Mouse (Mus musculus): ENCODE data around the gene Plscr3.

Plscr3 gene

DNA sequence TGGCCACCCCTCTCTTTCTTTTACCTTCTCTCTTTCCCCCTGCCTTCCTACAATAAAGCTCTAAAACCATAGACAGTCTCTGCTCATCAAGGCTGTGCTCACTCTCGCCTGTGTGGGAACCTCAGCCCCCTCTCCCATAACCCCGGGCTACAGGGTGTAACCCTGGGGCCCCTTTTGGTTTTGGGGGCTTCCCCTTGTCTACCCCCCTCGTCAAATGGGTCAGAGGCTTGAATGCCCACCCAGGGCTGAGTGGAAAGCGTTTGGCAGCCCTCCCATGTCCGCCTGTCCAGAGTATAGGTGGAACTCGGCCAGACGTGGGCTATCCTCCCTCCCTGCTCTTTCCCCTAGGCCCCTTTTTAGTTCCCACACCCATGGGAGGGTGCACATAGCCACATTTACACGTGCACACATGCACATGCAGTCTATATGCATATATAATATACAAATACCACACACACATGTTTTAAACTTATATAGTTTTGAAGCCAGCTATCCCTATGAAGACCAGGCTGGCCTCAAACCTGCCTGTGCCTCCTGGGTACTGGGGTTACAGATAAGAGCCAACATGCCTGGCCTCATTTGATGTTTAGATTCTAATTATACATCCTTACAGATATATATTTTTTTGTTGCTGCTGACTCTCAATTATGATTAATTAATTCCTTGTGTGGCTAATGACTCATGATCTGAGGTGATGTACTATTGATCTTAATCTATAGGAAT, 18.1 kb downstream of the Plscr3 start:
- DNase-seq (ENCODE audit: low read depth, low spot score), result no peak

DNA sequence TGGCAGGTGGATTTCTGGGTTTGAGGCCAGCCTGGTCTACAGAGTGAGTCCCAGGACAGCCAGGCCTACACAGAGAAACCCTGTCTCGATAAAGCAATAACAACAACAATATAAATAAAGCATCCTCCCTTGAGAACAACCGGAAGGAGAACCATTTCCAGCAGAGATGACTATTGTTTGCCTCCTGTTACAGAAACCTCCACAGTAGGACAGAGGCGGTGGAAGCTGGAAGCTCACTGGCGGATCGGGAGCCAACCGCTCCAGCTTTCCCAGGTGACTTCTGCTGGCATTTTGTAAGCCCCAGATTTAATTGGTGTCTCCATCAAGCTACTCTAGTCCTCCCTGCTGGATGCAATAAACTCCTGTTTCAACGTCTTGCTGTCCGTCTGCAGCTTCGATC, 19.4 kb downstream of the Plscr3 start:
- DNase-seq (ENCODE audit: low read depth, low spot score), result no peak

GRCm38 (mm10) chr11:69867335-69867734, 21.2 kb downstream of the Plscr3 start:
- no peak for DNase-seq (ENCODE audit: low read depth, low spot score)

GRCm38 (mm10) chr11:69870289-69871069, 24.3 kb downstream of the Plscr3 start:
- DNase-seq (ENCODE audit: low read depth, low spot score), result no peak

DNA sequence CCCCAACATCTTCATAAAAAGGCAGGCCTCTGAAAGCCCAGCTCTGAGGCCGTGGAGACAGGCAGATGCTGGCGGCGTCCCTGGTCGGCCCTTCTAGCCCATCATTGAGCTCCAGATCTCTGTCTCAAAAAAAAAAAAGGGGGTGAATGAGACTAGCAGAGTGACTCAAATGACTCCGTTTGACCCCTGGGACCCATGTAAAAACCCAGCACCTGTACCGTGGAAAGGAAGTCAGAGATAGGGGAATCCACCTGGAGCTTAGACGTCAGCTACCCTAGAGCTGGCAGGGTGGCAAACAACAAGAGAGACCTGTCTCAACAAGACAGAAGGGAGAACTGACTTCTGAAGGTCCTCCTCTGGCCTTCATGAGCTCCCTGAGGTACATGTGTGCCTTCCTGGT, 25.6 kb downstream of the Plscr3 start:
- no peak for DNase-seq (ENCODE audit: low read depth, low spot score)

- DNase-seq (ENCODE audit: low read depth, low spot score), result no peak
Measured at GRCm38 (mm10) chr11:69872451-69872850, 26.3 kb downstream of the Plscr3 start.

- DNase-seq (ENCODE audit: low read depth, low spot score), result no peak
Measured at GRCm38 (mm10) chr11:69876186-69876585, 30.0 kb downstream of the Plscr3 start.

DNA sequence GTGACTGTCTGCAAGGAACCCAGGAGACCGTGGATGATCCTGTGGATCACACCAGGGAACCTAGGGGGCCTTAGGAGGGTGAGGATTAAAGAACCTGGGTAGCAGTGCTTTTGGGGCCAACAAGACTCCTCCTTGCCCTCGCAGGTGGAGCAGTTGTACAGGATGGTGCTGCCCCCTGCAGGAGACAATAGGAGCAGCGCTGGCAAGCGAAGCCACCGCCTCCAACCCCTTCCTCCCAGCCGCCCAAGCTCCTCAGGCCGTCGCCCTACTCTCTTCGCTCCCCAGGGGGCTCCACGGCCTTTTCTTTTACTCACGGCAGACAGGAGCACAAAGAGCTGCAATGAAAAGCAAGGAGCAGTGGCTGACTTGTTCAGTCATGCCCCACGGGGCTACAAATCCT, 30.7 kb downstream of the Plscr3 start:
- DNase-seq (ENCODE audit: low read depth, low spot score), result peak; percentile 86

DNA sequence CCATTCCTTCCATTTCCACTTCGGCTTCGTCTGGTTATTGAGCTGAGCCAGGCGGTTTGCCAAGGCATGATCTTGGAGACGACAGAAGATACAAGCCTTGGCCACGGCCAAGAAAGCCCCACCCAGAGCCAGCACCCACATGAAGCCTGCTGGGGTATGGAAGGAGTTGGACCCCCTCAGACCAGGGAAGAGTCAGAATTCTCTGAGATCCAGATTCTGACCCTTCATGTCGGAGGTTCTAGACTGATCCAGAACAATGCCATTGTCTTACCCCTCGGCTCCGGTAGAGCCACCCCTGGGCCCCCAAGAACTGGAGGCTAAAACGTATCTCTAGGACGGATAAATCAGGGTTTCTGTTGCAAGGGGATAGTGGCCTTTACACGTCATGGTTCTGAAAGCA, 31.7 kb downstream of the Plscr3 start, which contains the start of gene Tmem95:
Gene Tmem95, minus strand, starts transcription at position 141 of the 400 bp plus-strand sequence.
- no peak for DNase-seq (ENCODE audit: low read depth, low spot score)

GRCm38 (mm10) chr11:69878399-69878798, 32.2 kb downstream of the Plscr3 start:
- DNase-seq (ENCODE audit: low read depth, low spot score), result no peak

DNA sequence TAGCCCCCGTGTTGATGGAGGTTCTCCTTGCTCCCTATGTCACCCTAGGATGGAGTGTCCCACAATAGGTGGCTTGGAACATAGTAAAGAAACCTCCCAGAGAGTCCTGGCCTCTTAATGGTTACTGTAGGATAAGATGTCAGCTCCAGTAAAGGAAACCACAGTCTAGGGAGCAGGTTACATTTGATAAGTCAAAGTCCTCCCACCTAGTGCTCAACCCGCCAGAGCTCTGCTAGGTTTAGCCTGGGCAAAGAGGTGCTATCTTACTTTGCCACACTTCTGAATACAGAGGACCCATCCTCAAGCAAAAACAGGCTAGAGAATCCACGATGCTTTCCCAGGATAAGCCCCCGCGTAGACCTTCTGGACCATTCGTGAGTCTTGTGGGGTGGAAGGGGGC, 32.8 kb downstream of the Plscr3 start:
- no peak for DNase-seq (ENCODE audit: low read depth, low spot score)

DNA sequence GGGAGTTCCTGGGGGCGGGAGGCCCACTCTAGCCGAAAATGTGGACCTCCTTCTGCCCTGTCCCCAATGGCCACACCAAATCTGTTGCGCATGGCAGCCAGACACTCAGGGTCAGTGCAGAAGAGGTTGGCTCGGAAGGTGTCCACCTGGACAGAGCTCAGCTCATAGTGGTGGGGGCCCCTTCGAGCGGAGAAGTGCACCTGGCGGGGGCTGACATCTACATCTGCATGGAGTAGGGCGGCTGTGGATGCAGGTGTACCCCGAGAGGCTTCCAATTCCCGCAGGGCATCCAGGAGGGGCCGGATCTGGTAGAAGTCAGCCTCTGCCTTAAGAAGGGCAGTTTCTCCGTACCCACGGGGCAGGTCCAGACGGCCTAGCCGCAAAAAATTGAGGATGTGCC, 33.5 kb downstream of the Plscr3 start:
- DNase-seq (ENCODE audit: low read depth, low spot score), result no peak

DNA sequence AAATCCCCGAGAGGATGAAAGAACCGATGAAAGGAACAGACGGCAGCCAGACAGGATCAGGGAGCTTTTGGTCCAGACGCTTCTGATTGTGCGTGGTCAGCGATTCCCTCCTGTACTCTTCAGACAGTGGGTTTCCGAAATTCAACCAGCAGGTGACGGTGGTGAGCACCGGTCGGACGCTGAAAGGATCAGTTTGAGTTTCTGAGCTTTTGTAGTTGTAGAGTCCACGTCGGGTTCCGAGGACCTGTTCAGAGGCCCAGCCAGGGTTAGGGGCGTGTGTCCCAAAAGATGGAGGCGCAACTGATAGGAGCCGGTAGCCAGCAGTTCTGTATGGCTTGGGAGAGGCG, 34.3 kb downstream of the Plscr3 start:
- DNase-seq (ENCODE audit: low read depth, low spot score), result peak; percentile 80

DNA sequence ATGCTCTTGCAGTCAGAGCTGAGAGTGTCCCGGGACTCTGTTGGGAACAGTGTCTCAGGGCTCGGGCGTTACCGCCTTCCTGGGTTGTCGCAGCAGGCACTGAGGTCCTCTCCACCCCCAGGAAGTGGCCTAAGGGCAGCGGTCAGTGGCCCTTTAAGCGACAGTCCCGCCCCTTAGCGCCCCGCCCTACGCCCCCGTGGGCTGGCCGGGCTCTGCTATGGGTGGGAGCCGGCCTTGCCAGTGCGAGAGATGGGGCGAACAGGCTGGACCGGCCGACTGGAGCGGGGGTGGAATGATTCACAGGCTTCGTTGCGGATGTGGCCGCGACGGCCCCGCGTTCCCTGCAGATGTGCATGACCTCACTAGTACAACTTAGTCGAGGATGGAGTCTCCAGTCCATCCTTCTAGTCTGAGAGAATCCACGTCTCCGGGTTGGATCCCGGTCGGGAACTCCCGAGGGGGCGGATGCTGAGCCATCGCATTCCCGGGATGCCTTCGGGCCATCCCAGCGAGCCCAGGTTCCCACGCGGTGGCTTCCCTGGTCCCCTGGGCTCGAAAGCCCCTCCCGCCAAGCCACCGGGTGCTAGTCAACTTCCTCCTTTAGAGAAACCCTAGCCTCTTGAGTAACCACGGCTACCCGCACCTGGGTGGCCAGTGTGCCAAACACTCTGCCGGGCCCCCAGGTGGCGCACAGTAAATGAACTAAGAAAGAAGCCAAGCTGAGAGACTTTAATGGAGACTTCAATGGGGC, 34.9 kb downstream of the Plscr3 start, which contains the start of gene Kctd11:
Gene Kctd11, minus strand, starts transcription at position 554 of the 751 bp plus-strand sequence.
- DNase-seq (ENCODE audit: low read depth, low spot score), result peak; percentile 77

DNA sequence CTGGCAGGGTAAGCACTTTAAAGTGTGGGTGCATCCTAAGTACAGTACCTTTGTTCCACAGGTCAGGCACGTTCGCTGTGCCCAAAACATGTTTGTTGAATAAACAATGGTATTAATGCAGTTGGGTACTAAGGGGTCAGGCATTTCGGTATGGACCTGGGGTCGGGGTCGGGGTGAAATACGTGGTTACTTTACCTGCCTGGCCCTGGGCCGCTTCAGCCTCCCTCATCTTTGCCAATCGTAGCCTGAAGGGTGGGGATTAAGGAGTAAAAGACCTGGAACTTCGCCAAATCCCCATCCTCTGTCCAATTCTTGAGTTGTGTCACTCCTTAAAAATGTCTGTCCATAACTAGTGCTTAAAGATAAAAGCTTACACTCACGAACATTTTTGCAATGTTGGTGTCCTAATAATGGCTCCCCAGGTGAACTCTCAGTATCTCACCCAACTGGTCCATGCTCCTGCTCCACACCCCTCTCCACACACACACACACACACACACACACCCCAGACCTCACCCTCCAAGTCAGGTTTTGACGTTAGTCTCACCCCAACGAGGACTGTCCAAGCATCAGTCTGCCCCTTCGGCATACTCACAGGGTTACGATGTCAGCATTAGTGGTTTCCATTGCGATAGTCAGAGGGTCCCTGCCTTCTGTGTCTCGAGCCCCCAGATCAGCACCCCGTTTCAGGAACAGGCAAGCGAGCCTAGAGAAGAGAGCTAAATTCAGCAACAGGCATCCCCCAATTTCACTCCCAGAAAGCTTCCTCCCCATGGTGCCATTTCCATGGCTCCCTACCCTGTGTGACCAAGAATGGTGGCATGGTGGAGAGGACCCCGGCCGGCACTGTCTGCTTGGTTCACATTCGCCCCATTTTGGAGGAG, 35.9 kb downstream of the Plscr3 start:
- no peak for DNase-seq (ENCODE audit: low read depth, low spot score)

DNA sequence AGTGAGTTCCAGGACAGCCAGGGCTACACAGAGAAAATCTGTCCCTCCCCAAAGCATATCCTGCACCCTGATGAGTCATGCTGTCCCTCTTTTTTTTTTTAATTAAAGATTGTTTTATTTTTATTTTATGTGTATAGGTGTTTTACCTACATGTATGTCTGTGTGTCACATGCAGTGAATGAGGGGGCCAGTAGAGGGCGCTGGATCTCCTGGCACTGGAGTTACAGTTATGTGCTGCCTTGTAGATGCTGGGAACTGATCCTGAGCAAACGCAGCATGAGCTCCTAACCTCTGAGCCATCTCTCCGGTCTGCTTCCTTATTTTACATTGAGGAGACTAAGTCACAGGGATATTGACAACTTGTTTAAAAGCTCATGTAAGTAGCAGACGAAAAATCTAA, 36.9 kb downstream of the Plscr3 start:
- no peak for DNase-seq (ENCODE audit: low read depth, low spot score)

GRCm38 (mm10) chr11:69883527-69884151, 37.5 kb downstream of the Plscr3 start:
- DNase-seq (ENCODE audit: low read depth, low spot score), result no peak

DNA sequence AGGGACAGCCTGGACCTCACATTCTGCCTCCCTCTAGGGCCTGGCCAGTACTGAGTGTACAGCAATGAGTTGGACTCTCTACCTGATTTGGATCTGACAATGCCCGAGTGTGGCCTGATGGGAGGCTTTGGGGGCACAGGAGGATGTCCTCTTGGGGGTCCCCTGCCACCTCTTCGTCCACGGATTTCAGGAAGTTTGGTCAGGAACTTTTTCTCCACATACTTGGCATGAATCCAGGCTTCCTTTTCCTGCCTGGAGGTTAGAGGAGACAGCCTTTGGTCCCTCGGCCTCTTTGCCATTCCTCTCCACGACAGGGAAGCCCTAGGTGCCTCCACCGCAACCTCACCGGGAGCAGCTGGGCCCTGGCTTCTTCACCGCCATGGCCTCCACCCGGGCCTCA, 38.1 kb downstream of the Plscr3 start:
- no peak for DNase-seq (ENCODE audit: low read depth, low spot score)

DNA sequence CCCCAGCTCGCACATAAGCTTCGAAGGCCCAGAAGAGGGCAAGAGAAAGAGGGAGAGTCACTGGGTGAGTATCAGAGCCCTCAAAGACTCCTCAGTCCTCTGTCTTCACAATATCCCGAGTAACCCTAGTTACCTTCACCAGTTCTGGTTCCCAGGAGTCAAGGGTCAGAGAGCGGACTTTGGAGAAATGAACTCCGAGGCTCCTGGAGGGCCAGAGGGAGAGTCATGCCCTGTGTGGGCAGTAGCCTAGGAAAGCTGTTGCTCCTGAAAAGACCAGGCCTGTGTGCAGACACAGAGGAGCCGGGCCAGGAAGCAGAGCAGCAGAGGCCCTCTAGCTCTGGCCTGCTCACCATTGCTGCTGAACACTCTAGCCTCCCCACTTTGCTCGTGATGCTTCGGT, 38.5 kb downstream of the Plscr3 start:
- no peak for DNase-seq (ENCODE audit: low read depth, low spot score)

GRCm38 (mm10) chr11:69886907-69887635, 40.9 kb downstream of the Plscr3 start:
- no peak for DNase-seq (ENCODE audit: low read depth, low spot score)

All from mesoderm, embryonic 11.5 days (tissue).